Mouse (Mus musculus): ENCODE measurements around the gene Atxn10. TPM values are rescaled to one million over a fixed set of nuclear protein-coding genes. Genes with fewer than 3 reads are reported as not detected.

Atxn10 gene
- polyA plus RNA-seq, 1 experiment from 2014 or later: 307 TPM

- Histone ChIP-seq H3K4me1 (ENCODE audit: insufficient read depth, low read length) (peaks cover 9% of the 10 kb centered on the region), H3K36me3 (ENCODE audit: insufficient read depth, low read length) (no peaks in the 10 kb centered on the region), H3K9me3 (ENCODE audit: low read length) (no peaks in the 10 kb centered on the region), H3K9ac (replicated peaks; ENCODE audit: low read length) (no peak overlapping the region), H3K27me3 (ENCODE audit: insufficient read depth, low read length) (no peaks in the 10 kb centered on the region), H3K27ac (ENCODE audit: low read length) (no peak overlapping the region), H3K4me2 (replicated peaks; ENCODE audit: low read depth, low read length) (no peak overlapping the region), H3K4me3 (ENCODE audit: low read length) (no peak overlapping the region)
- 84% methylated on average over 9 of the region's 9 CpGs for WGBS
- no peak for ATAC-seq (ENCODE audit: low FRiP score, low TSS enrichment)
These were observed 18.0 kb downstream of the Atxn10 start for GRCm38 (mm10) chr15:85354060-85354459.

GRCm38 (mm10) chr15:85356112-85356511 lies 20.1 kb downstream of the Atxn10 start:
- no peak for ATAC-seq (ENCODE audit: low FRiP score, low TSS enrichment)
- Histone ChIP-seq H3K4me1 (ENCODE audit: insufficient read depth, low read length) (peaks cover 9% of the 10 kb centered on the region), H3K27me3 (ENCODE audit: insufficient read depth, low read length) (no peaks in the 10 kb centered on the region), H3K27ac (ENCODE audit: low read length) (no peak overlapping the region; the same call in 1 of the 2 replicates), H3K4me3 (ENCODE audit: low read length) (no peak overlapping the region), H3K4me2 (replicated peaks; ENCODE audit: low read depth, low read length) (no peak overlapping the region), H3K9me3 (ENCODE audit: low read length) (no peaks in the 10 kb centered on the region), H3K9ac (replicated peaks; ENCODE audit: low read length) (no peak overlapping the region), H3K36me3 (ENCODE audit: insufficient read depth, low read length) (peaks cover 12% of the 10 kb centered on the region; the same call in 1 of the 2 replicates)
- 65% methylated on average over 6 of the region's 6 CpGs for WGBS

- Histone ChIP-seq H3K4me1 (ENCODE audit: insufficient read depth, low read length) (peaks cover 9% of the 10 kb centered on the region), H3K27ac (ENCODE audit: low read length) (no peak overlapping the region), H3K27me3 (ENCODE audit: insufficient read depth, low read length) (no peaks in the 10 kb centered on the region), H3K9me3 (ENCODE audit: low read length) (no peaks in the 10 kb centered on the region), H3K36me3 (ENCODE audit: insufficient read depth, low read length) (peaks cover 26% of the 10 kb centered on the region), H3K4me3 (ENCODE audit: low read length) (no peak overlapping the region), H3K9ac (replicated peaks; ENCODE audit: low read length) (no peak overlapping the region), H3K4me2 (replicated peaks; ENCODE audit: low read depth, low read length) (no peak overlapping the region)
- WGBS: 84% methylated on average over 4 of the region's 4 CpGs
- ATAC-seq (ENCODE audit: low FRiP score, low TSS enrichment): no peak
These were observed 21.6 kb downstream of the Atxn10 start for GRCm38 (mm10) chr15:85357465-85358225.

GRCm38 (mm10) chr15:85359483-85359882 lies 23.4 kb downstream of the Atxn10 start:
- no peak overlapping the region for H3K27ac ChIP-seq (ENCODE audit: low read length)
- no peak for ATAC-seq (ENCODE audit: low FRiP score, low TSS enrichment)

GRCm38 (mm10) chr15:85359901-85360300 lies 23.9 kb downstream of the Atxn10 start:
- no peak for ATAC-seq (ENCODE audit: low FRiP score, low TSS enrichment)
- Histone ChIP-seq H3K4me2 (replicated peaks; ENCODE audit: low read depth, low read length) (no peak overlapping the region), H3K9me3 (ENCODE audit: low read length) (no peaks in the 10 kb centered on the region), H3K4me3 (ENCODE audit: low read length) (no peak overlapping the region), H3K9ac (replicated peaks; ENCODE audit: low read length) (no peak overlapping the region), H3K36me3 (ENCODE audit: insufficient read depth, low read length) (peaks cover 30% of the 10 kb centered on the region), H3K27me3 (ENCODE audit: insufficient read depth, low read length) (no peaks in the 10 kb centered on the region), H3K27ac (ENCODE audit: low read length) (no peak overlapping the region), H3K4me1 (ENCODE audit: insufficient read depth, low read length) (peaks cover 9% of the 10 kb centered on the region)
- 87% methylated on average over 4 of the region's 4 CpGs for WGBS

More at GRCm38 (mm10) chr15:85359483-85359882, 23.4 kb downstream of the Atxn10 start:
- Histone ChIP-seq H3K27me3 (ENCODE audit: insufficient read depth, low read length) (no peaks in the 10 kb centered on the region), H3K4me2 (replicated peaks; ENCODE audit: low read depth, low read length) (no peak overlapping the region), H3K36me3 (ENCODE audit: insufficient read depth, low read length) (peaks cover 27% of the 10 kb centered on the region), H3K9me3 (ENCODE audit: low read length) (no peaks in the 10 kb centered on the region), H3K4me1 (ENCODE audit: insufficient read depth, low read length) (peaks cover 9% of the 10 kb centered on the region), H3K9ac (replicated peaks; ENCODE audit: low read length) (no peak overlapping the region), H3K4me3 (ENCODE audit: low read length) (no peak overlapping the region)
- WGBS: 88% methylated on average over 2 of the region's 2 CpGs

GRCm38 (mm10) chr15:85364366-85364765 lies 28.3 kb downstream of the Atxn10 start:
- peaks cover 52% of the 10 kb centered on the region for H3K36me3 ChIP-seq (ENCODE audit: insufficient read depth, low read length)

GRCm38 (mm10) chr15:85366938-85367337 lies 30.9 kb downstream of the Atxn10 start:
- Histone ChIP-seq H3K4me2 (replicated peaks; ENCODE audit: low read depth, low read length) (no peak overlapping the region), H3K9me3 (ENCODE audit: low read length) (no peaks in the 10 kb centered on the region), H3K9ac (replicated peaks; ENCODE audit: low read length) (no peak overlapping the region), H3K36me3 (ENCODE audit: insufficient read depth, low read length) (peaks cover 34% of the 10 kb centered on the region), H3K27me3 (ENCODE audit: insufficient read depth, low read length) (no peaks in the 10 kb centered on the region), H3K4me3 (ENCODE audit: low read length) (no peak overlapping the region), H3K27ac (ENCODE audit: low read length) (no peak overlapping the region), H3K4me1 (ENCODE audit: insufficient read depth, low read length) (no peaks in the 10 kb centered on the region)
- no peak for ATAC-seq (ENCODE audit: low FRiP score, low TSS enrichment)
- 86% methylated on average over 5 of the region's 5 CpGs for WGBS

More at GRCm38 (mm10) chr15:85364366-85364765, 28.3 kb downstream of the Atxn10 start:
- H3K4me3 ChIP-seq (ENCODE audit: low read length): no peak overlapping the region
- no peak overlapping the region for H3K9ac ChIP-seq (replicated peaks; ENCODE audit: low read length)
- no peak for ATAC-seq (ENCODE audit: low FRiP score, low TSS enrichment)
- WGBS: 92% methylated on average over 3 of the region's 3 CpGs
- no peaks in the 10 kb centered on the region for H3K4me1 ChIP-seq (ENCODE audit: insufficient read depth, low read length)
- no peaks in the 10 kb centered on the region for H3K9me3 ChIP-seq (ENCODE audit: low read length)
- H3K27ac ChIP-seq (ENCODE audit: low read length): no peak overlapping the region
- H3K4me2 ChIP-seq (replicated peaks; ENCODE audit: low read depth, low read length): no peak overlapping the region
- no peaks in the 10 kb centered on the region for H3K27me3 ChIP-seq (ENCODE audit: insufficient read depth, low read length)

- Histone ChIP-seq H3K27me3 (ENCODE audit: insufficient read depth, low read length) (no peaks in the 10 kb centered on the region), H3K4me2 (replicated peaks; ENCODE audit: low read depth, low read length) (no peak overlapping the region), H3K4me1 (ENCODE audit: insufficient read depth, low read length) (no peaks in the 10 kb centered on the region), H3K4me3 (ENCODE audit: low read length) (no peak overlapping the region), H3K9me3 (ENCODE audit: low read length) (no peaks in the 10 kb centered on the region), H3K36me3 (ENCODE audit: insufficient read depth, low read length) (peaks cover 24% of the 10 kb centered on the region), H3K9ac (replicated peaks; ENCODE audit: low read length) (no peak overlapping the region), H3K27ac (ENCODE audit: low read length) (no peak overlapping the region)
- 49% methylated on average over 3 of the region's 3 CpGs for WGBS
- no peak for ATAC-seq (ENCODE audit: low FRiP score, low TSS enrichment)
These were observed 33.7 kb downstream of the Atxn10 start for GRCm38 (mm10) chr15:85369765-85370164.

- Histone ChIP-seq H3K27me3 (ENCODE audit: insufficient read depth, low read length) (no peaks in the 10 kb centered on the region), H3K4me1 (ENCODE audit: insufficient read depth, low read length) (no peaks in the 10 kb centered on the region)
- ATAC-seq (ENCODE audit: low FRiP score, low TSS enrichment): no peak
These were observed 37.1 kb downstream of the Atxn10 start for GRCm38 (mm10) chr15:85373125-85373524.

GRCm38 (mm10) chr15:85383477-85383876 lies 47.4 kb downstream of the Atxn10 start:
- Histone ChIP-seq H3K9ac (replicated peaks; ENCODE audit: low read length) (no peak overlapping the region), H3K9me3 (ENCODE audit: low read length) (no peaks in the 10 kb centered on the region), H3K27ac (ENCODE audit: low read length) (no peak overlapping the region), H3K36me3 (ENCODE audit: insufficient read depth, low read length) (peaks cover 27% of the 10 kb centered on the region), H3K4me1 (ENCODE audit: insufficient read depth, low read length) (no peaks in the 10 kb centered on the region), H3K4me2 (replicated peaks; ENCODE audit: low read depth, low read length) (no peak overlapping the region), H3K27me3 (ENCODE audit: insufficient read depth, low read length) (no peaks in the 10 kb centered on the region), H3K4me3 (ENCODE audit: low read length) (no peak overlapping the region)
- WGBS: 64% methylated on average over 9 of the region's 9 CpGs
- ATAC-seq (ENCODE audit: low FRiP score, low TSS enrichment): no peak

More at GRCm38 (mm10) chr15:85373125-85373524, 37.1 kb downstream of the Atxn10 start:
- H3K9me3 ChIP-seq (ENCODE audit: low read length): no peaks in the 10 kb centered on the region
- no peak overlapping the region for H3K9ac ChIP-seq (replicated peaks; ENCODE audit: low read length)
- H3K36me3 ChIP-seq (ENCODE audit: insufficient read depth, low read length): peaks cover 20% of the 10 kb centered on the region
- no peak overlapping the region for H3K4me2 ChIP-seq (replicated peaks; ENCODE audit: low read depth, low read length)
- no peak overlapping the region for H3K27ac ChIP-seq (ENCODE audit: low read length)
- H3K4me3 ChIP-seq (ENCODE audit: low read length): no peak overlapping the region

All from kidney, embryonic 16.5 days (tissue).